Mouse (Mus musculus) kidney, postnatal 14 days (tissue): ENCODE results near the gene A530084C06Rik.

Experiments used
- DNase-seq: peaks from one replicate; pipeline ENCODE4 v3.0.0; 2022; ENCODE audit warnings: mixed read lengths

Gene A530084C06Rik

DNA sequence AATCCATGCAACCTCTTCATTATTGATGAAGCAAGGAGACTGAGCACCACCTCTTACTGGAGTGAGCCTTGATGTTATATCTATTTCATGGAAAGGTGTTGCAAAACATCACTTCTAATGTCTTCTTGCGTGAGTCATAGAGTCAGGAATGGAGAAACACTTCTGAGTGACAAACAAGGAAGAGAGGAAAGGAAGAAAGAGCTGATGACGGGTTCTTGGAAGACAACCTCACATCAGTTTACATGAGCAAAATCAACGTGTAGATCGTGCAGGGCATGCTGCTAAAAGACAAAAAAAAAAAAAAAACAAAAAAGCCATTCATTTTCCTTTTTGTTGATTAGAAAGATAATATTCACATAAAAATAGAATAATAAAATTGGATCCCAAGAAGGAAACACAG, 24.4 kb downstream of the A530084C06Rik start:
- no peak for DNase-seq

GRCm38 (mm10) chr13:31531651-31532061, 27.5 kb downstream of the A530084C06Rik start:
- DNase-seq: no peak

- no peak for DNase-seq
Observed at GRCm38 (mm10) chr13:31531186-31531585, 27.9 kb downstream of the A530084C06Rik start.

DNA sequence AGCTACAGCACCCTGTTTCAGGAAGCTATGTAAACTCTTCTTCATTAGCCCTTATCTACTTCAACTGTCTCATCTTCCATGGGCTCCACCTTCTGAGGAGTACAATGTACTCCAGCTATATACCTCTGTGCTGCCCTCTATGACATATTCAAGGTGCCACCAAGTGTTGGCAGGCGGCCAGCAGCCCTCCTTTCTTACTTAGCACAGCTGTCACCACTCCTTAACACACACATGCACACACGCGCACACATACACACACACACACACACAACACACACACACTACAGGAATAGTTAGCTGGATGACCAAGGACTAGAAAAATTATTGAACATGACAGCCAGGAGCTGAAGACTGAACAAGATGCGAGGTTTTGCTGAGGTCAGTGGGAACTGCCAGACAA, 34.2 kb downstream of the A530084C06Rik start:
- DNase-seq: no peak

DNA sequence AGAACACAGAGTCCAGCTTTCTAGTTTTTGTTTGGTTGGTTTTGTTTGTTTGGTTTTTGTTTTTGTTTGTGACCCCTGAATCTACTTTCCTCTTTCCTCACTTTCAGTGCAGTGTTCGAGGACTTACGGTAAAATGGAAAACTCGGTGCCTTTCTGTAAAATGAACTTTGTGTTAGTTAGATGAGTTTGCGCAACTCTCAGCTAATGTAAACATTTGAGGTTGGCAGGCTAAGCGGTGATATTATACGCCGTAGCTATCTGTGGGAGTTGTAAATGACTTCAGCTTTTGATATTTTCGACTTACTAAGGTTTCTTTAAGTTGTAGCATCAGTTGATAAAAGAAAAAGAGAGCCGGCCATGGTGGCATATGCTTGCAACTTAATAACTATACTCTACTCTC, 40.2 kb downstream of the A530084C06Rik start:
- DNase-seq: no peak

DNA sequence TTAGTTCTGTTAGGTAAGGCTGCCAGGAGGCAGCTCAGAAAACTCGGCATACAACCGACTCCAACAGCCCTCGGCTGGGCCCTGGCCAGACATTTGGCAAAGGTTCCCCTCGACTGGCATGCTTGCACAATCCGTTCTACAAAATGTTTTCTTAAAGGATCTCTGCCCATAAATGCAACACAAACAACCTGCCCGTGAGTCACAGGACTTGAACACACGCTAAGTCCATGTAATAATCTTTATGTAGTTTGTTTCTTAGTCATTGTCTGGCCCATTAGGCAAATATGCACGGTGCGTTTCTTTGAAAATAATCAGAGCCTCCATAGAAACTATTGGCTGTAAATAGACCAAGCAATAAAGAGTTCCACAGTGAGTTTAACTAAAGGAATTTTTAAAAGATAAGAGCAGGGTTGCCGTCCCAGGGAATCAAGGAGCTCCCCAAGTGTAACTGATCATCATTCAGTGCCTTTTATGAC, 40.7 kb downstream of the A530084C06Rik start:
- peak; percentile 48 for DNase-seq

DNA sequence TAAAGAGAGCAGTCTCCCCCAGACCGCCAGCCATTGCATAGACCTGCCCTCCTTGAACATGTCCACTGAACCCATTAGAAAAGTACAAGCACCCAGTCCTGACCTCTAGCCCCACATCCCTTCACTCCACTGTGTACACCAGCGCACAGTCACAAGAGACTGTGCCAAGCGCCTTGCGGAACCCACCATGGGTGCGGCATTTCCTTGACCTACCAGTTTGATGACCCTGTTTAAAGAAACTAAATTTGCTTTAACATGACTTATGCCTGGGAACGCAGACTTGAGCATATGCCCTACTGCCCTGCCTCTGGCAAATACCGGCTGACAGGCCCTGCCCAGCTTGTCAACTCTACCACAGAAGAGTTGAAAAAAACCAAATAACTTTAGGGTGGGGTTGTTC, 43.9 kb downstream of the A530084C06Rik start:
- no peak for DNase-seq

DNA sequence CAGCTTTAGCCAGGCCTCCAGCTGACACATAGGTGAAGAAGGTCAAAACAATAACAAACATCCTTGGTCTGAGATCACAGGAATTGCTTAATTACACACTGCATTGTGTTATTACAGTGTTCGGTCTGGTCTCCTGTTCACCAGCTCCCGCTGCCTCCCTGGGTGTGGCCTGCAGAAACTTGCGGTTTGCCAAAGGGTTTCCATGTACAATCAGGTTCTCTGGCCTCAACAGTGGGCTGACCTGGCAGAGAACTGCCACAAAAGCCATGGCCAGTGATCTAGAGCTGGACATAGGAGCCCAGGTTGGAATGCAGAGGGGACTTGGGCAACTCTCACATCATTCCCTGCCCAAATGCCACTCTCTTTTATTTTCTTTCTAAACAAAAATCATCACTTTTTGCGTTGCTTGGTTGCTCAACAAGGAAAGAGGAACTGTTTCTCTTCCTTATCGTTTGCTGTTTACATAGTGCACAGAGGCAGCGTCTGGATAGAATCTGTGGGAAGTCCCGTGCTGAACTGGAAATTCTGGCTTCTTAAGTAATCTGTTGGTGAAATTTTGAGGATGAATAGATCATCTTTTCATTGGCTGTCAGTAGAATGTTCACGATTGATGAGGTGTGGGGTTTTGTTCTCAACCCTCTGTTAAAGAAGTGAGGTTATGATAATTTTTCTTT, 52.5 kb downstream of the A530084C06Rik start:
- DNase-seq: peak; percentile 4
